Mouse (Mus musculus) bone marrow, adult 2 months (tissue): ENCODE measurements around the gene Adcyap1.

Experiments
- CTCF ChIP-seq: fragments of 200-500 bp; IDR thresholded peaks from 2 replicates; pipeline ENCODE4 v1.5.1; 2011; ENCODE audit warnings: low read length, control low read depth; ENCODE audit not compliant: control insufficient read depth, insufficient read depth
- POLR2A ChIP-seq: fragments of 200-500 bp; IDR thresholded peaks from 2 replicates; pipeline ENCODE4 v1.6.1; 2011; ENCODE audit warnings: low read depth, mild to moderate bottlenecking, control low read depth, low read length, borderline replicate concordance; ENCODE audit not compliant: control insufficient read depth

- TF ChIP-seq POLR2A (no peak), CTCF (no peak)
These were observed 2.0 kb upstream of the Adcyap1 start for GRCm38 (mm10) chr17:93196846-93197245.
